Mouse (Mus musculus) ES-E14 (cell line): ENCODE data around the gene Phkb. TPM values are rescaled to one million over a fixed set of nuclear protein-coding genes. Genes with fewer than 3 reads are reported as not detected.

Experiments used
- DNase-seq: peaks from one replicate; pipeline ENCODE4 v3.0.0-alpha.2; 2013; ENCODE audit warnings: low read depth, low spot score
- H3K27ac ChIP-seq: 2 replicates; pipeline ENCODE4 v1.5.1; 2012; ENCODE audit warnings: low read depth, mild to moderate bottlenecking, low read length, moderate library complexity, mixed read lengths; ENCODE audit not compliant: poor library complexity, insufficient read depth, severe bottlenecking
- H3K36me3 ChIP-seq: 2 replicates; pipeline ENCODE4 v1.6.1; 2012; ENCODE audit warnings: mild to moderate bottlenecking, low read length, moderate library complexity, mixed read lengths; ENCODE audit not compliant: control insufficient read depth, poor library complexity, insufficient read depth, severe bottlenecking
- H3K4me1 ChIP-seq, 2 experiments: fragments of 150-350 bp in 1 of 2; sonication (generic) in 1 of 2; 2 replicates each; pipeline ENCODE4 v1.6.1; 2012; ENCODE audit warnings: low read length in 2 of 2, mild to moderate bottlenecking in 1 of 2, mixed read lengths in 1 of 2; ENCODE audit not compliant: control insufficient read depth in 2 of 2, insufficient read depth in 2 of 2, poor library complexity in 1 of 2
- H3K4me3 ChIP-seq, 2 experiments: fragments of 150-350 bp in 1 of 2; sonication (generic) in 1 of 2; 2 replicates each; pipeline ENCODE4 v1.5.1; 2012; ENCODE audit warnings: low read length in 2 of 2, low read depth in 1 of 2, mild to moderate bottlenecking in 1 of 2, mixed read lengths in 1 of 2; ENCODE audit not compliant: insufficient read depth in 1 of 2, poor library complexity in 1 of 2, severe bottlenecking in 1 of 2
- H3K9ac ChIP-seq: 2 replicates; pipeline ENCODE4 v1.6.1; 2012; ENCODE audit warnings: low read depth, mild to moderate bottlenecking, low read length, mixed read lengths; ENCODE audit not compliant: poor library complexity, insufficient read depth, severe bottlenecking
- H3K9me3 ChIP-seq: fragments of 150-350 bp; sonication (generic); 2 replicates; pipeline ENCODE4 v1.6.1; 2012; ENCODE audit warnings: low read depth, mild to moderate bottlenecking, low read length; ENCODE audit not compliant: control insufficient read depth, insufficient read depth
- CHD2 ChIP-seq: IDR thresholded peaks from 2 replicates; pipeline ENCODE4 v1.6.1; 2014; ENCODE audit warnings: mild to moderate bottlenecking, low read depth, low read length, inconsistent platforms
- HCFC1 ChIP-seq: IDR thresholded peaks from 2 replicates; pipeline ENCODE4 v1.6.1; 2012; ENCODE audit warnings: low read length, inconsistent platforms, borderline replicate concordance; ENCODE audit not compliant: insufficient read depth
- MAFK ChIP-seq: IDR thresholded peaks from 2 replicates; pipeline ENCODE4 v1.6.1; 2014; ENCODE audit warnings: mild to moderate bottlenecking, low read depth, low read length, inconsistent platforms; ENCODE audit not compliant: insufficient read depth
- ZC3H11A ChIP-seq: IDR thresholded peaks from 2 replicates; pipeline ENCODE4 v1.6.1; 2012; ENCODE audit warnings: low read depth, mild to moderate bottlenecking, inconsistent platforms, low read length, borderline replicate concordance
- ZNF384 ChIP-seq: IDR thresholded peaks from 2 replicates; pipeline ENCODE4 v1.6.1; 2012; ENCODE audit warnings: low read depth, low read length, inconsistent platforms
- in situ Hi-C, 2 experiments: fragments of 600-800 bp; cut with MboI; formaldehyde crosslinking; loops; one replicate each; pipeline ENCODE4 v1.15.1; 2025; ENCODE audit warnings: low sequenced_read_pairs in 2 of 2, inconsistent platforms in 1 of 2; ENCODE audit not compliant: unreplicated experiment in 2 of 2
- total RNA-seq: library from RNA; depleted of rRNA; stranded (reverse); fragments of 300-350 nt; gene quantifications from 2 replicates; pipeline ENCODE4 v1.2.3, GENCODE M21; 2012

Phkb gene
- total RNA-seq, 1 experiment, result 28.1 TPM

DNA sequence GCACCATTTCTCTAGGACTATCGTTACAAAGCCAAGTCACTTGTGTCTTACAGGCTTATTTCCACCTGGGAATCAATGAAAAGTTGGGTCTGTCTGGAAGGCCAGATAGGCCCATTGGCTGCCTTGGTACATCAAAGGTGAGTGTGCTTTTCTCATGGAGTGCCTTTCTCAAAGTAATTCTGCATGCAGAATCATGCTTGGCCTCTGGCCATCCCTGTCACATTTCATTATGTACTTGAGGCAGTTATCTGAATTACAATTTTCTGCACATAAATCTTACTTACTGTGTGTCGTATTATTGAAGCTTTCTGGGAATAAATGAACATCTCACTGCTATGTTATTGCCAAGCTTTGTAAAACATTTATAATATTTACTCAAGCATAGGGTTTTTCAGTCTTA is 176.0 kb downstream of the Phkb start:
- in situ Hi-C loops, result no loop called here
- TF ChIP-seq HCFC1 (no peak), MAFK (no peak), CHD2 (no peak), ZNF384 (no peak), ZC3H11A (no peak)

DNA sequence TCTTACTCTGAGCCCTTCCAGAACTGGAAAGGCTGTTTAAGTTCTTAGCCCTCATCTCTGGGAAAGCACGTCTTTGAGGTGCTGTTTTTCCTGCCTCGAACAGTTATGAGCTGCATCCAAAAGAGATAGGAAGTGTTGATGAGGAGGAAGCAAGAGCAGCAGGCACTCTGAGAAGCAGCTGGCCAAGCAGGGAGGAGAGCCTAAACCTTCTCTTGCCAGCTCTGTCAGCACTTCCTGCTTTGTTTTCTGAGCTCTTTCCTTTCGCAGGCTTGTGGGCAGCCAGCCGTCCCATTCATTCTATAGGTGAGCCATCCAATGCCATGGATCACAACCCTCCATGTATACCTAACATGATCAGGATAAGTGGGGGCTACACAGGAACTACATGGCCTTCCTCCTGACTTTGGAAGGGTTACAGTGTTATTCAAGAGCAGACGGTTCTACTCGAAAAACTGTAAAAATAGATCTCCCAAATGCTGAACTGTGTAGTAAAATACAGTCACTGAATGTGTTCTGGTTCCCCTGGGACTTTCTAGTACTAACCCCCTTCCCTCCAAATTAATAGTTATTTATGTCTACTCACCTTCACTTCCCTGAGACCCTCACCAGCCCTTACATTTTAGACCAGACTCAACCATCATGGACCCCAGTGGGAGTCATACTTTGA is 188.0 kb downstream of the Phkb start:
- in situ Hi-C loops, result no loop called here
- no peak for TF ChIP-seq ZNF384
- no peak for TF ChIP-seq HCFC1
- no peak for TF ChIP-seq MAFK
- no peak for TF ChIP-seq ZC3H11A
- no peak for TF ChIP-seq CHD2

More for the DNA sequence above, 176.0 kb downstream of the Phkb start:
- H3K4me3 ChIP-seq, result no peak overlapping the region
- H3K36me3 ChIP-seq, result no peaks in the 10 kb centered on the region
- no peaks in the 10 kb centered on the region for H3K9me3 ChIP-seq
- H3K4me1 ChIP-seq, result no peaks in the 10 kb centered on the region
- DNase-seq, result no peak
- H3K27ac ChIP-seq, result no peak overlapping the region
- H3K9ac ChIP-seq, result no peak overlapping the region

DNA sequence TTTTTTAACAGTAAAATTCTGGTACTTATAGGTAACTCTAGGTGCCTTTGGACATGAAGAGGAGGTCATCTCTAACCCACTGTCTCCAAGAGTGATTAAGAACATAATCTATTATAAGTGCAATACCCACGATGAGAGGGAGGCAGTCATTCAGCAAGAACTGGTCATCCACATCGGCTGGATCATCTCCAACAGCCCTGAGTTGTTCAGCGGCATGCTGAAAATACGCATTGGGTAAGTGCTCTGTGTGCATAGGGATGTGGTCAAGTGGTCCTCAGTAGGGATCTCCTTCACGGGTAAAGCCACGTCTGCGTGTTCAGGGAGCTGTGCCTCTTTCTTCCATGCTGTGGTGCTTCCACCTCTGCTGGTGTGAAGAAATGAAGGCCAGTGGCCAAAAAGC is 188.7 kb downstream of the Phkb start:
- Histone ChIP-seq H3K4me1 (no peaks in the 10 kb centered on the region), H3K4me3 (no peak overlapping the region), H3K36me3 (peaks cover 3% of the 10 kb centered on the region), H3K9ac (no peak overlapping the region), H3K27ac (no peak overlapping the region), H3K9me3 (no peaks in the 10 kb centered on the region)
- in situ Hi-C loops, result no loop called here
- TF ChIP-seq MAFK (no peak), HCFC1 (no peak), CHD2 (no peak), ZNF384 (no peak), ZC3H11A (no peak)
- no peak for DNase-seq

More for the DNA sequence above, 188.0 kb downstream of the Phkb start:
- H3K36me3 ChIP-seq, result peaks cover 3% of the 10 kb centered on the region
- no peak overlapping the region for H3K9ac ChIP-seq
- DNase-seq, result no peak
- no peaks in the 10 kb centered on the region for H3K9me3 ChIP-seq
- no peaks in the 10 kb centered on the region for H3K4me1 ChIP-seq
- no peak overlapping the region for H3K4me3 ChIP-seq
- H3K27ac ChIP-seq, result no peak overlapping the region

DNA sequence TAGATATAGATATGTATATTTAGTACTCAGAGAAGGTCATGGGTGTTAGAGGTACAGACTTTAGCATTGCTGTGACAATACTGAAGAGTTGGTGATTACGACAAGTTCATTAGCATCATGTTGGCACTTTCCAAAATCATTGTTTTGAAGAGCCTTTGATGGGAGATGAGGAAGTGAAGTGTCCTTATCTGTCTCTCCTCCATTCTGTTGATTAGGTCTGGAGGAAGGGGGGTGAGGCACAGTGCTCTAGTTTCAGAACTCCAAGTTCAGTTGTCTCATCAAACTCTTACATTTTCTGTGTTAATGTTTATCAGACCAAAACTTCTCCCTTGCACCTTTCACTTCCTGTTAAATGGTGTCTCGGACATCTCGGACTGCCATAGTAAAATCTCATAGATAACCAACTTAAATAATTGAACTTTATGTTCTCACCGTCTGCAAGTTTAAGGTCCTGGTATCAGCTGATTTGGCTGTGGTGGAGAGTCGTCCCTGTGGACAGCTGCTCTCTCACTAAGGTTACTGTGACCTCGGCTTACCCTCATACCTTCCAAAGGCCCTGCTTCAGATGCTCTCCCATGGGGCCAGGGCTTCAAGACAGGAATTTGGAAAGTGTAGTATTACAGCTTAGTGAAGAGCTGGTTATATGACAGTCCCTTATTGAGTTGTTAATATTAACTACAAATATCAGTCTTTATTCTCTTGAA is 194.1 kb downstream of the Phkb start:
- TF ChIP-seq HCFC1, result no peak
- TF ChIP-seq CHD2, result no peak
- no peak for TF ChIP-seq ZC3H11A
- TF ChIP-seq MAFK, result no peak
- no peak for TF ChIP-seq ZNF384
- no peak overlapping the region for H3K4me3 ChIP-seq
- H3K4me1 ChIP-seq, result no peaks in the 10 kb centered on the region
- H3K27ac ChIP-seq, result no peak overlapping the region
- no peaks in the 10 kb centered on the region for H3K9me3 ChIP-seq
- H3K9ac ChIP-seq, result no peak overlapping the region
- DNase-seq, result no peak
- in situ Hi-C loops, result no loop called here
- no peaks in the 10 kb centered on the region for H3K36me3 ChIP-seq
